Mouse (Mus musculus): ENCODE data around the gene Tlr13. TPM values are rescaled to one million over a fixed set of nuclear protein-coding genes. Genes with fewer than 3 reads are reported as not detected.

Tlr13 gene
- total RNA-seq (2023), result 1.3 TPM

DNA sequence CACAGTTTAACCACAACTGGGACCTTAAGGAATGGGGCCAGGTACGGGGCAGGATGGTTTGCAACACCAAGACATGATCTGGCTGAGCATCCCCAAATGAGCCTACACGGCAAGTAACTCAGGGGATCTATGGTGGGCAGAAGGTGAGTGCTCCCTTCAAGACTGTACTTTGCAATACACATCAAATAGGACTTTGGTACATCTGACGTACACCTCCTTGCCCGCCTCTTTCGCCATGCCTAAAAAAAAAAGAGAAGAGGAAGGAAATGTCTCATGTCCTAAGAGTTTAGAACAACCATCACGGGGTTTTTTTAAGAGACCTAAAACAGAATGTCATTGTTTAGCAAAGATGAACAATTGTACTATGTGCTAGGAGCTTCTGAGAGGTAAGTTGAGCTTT, at the start of gene Tlr13:
TSS of gene Tlr13 (plus strand) at position 269 of the 400 bp plus-strand sequence.

DNA sequence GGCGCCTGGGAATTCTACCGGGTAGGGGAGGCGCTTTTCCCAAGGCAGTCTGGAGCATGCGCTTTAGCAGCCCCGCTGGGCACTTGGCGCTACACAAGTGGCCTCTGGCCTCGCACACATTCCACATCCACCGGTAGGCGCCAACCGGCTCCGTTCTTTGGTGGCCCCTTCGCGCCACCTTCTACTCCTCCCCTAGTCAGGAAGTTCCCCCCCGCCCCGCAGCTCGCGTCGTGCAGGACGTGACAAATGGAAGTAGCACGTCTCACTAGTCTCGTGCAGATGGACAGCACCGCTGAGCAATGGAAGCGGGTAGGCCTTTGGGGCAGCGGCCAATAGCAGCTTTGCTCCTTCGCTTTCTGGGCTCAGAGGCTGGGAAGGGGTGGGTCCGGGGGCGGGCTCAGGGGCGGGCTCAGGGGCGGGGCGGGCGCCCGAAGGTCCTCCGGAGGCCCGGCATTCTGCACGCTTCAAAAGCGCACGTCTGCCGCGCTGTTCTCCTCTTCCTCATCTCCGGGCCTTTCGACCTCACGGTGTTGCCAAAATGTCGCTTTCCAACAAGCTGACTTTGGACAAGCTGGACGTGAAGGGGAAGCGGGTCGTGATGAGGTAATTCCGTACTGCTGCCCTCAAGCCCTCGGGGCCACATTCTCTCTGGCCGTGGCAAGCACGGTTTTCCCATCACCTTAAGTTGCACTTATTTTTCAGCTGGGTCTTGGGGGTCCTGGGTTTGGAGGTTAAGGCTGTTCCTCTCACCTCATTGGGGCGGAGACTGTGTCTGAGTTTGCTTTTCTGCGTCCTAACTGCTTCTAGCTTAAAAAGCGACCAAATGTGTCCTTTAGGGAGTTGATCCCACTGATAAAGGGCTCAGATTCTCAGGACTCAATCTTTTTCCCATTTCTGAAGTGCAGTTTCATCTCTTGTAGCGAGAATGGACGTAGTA, 44.0 kb downstream of the Tlr13 start, which contains the start of gene Pgk1:
TSS of gene Pgk1 (plus strand) at position 388 of the 937 bp plus-strand sequence.

Other genes starting within 250 kb of the Tlr13 start
- gene Atrx, start 213.8 kb upstream of the Tlr13 start, total RNA-seq (2023), result 205 TPM
- gene Magt1, start 131.3 kb upstream of the Tlr13 start, total RNA-seq (2023), result 36.5 TPM
- gene Cox7b, start 127.5 kb upstream of the Tlr13 start, total RNA-seq (2023), result 128 TPM
- gene Atp7a, start 115.9 kb upstream of the Tlr13 start, total RNA-seq (2023), result 12.8 TPM
- gene Pgk1, start 43.9 kb downstream of the Tlr13 start, total RNA-seq (2023), result 86.4 TPM
- 10.5 TPM for gene Taf9b, start 78.0 kb downstream of the Tlr13 start, total RNA-seq (2023)
- not detected for gene Fnd3c2, start 112.2 kb downstream of the Tlr13 start, total RNA-seq (2023)